Mouse (Mus musculus) fat pad, adult 2 months (tissue): ENCODE results near the gene Otogl.

Experiments
- DNase-seq: peaks from one replicate; pipeline ENCODE4 v3.0.0-alpha.2; 2011; ENCODE audit warnings: low read depth, low spot score; ENCODE audit errors: extremely low read depth

Otogl gene

DNA sequence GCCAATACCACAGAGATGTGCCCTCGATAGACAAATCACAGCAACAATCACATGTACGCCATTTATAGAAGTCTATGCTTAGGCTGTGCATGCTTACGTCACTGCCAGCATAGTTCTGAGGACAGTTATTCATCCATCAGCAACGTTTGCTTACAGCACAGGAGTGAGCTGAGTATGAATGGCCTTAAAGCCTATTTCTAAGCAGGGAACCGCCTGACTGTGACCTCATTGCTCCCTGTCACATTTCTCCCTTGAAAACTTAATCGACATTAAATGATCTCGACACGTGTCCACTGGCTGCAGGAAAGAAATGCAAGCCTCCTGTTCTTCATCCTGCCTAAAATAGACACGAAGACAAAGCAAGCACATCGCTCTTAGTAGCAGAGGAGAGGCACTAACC lies 5.5 kb downstream of the Otogl start:
- no peak for DNase-seq

GRCm38 (mm10) chr10:107905274-107906034 lies 6.5 kb downstream of the Otogl start:
- DNase-seq, result no peak

DNA sequence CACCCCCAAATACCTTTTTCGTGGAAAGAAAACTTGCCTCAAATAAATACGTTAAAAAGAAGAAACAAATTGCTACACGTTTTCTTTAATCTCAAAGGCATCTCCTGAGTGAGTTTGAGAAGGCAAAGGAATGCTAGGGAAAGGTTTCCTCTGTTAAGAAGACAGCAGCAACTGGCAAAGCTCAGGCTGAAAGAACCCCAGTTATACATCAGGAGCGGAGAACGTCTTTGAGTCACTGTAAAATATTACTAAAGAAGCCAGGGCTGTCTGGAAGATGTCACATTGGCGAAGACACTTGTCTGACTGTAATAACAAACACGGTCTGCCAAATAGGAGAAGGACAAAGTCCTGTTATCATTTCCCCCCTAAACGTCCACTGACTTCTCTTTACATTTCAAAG lies 10.0 kb downstream of the Otogl start:
- DNase-seq, result no peak

DNA sequence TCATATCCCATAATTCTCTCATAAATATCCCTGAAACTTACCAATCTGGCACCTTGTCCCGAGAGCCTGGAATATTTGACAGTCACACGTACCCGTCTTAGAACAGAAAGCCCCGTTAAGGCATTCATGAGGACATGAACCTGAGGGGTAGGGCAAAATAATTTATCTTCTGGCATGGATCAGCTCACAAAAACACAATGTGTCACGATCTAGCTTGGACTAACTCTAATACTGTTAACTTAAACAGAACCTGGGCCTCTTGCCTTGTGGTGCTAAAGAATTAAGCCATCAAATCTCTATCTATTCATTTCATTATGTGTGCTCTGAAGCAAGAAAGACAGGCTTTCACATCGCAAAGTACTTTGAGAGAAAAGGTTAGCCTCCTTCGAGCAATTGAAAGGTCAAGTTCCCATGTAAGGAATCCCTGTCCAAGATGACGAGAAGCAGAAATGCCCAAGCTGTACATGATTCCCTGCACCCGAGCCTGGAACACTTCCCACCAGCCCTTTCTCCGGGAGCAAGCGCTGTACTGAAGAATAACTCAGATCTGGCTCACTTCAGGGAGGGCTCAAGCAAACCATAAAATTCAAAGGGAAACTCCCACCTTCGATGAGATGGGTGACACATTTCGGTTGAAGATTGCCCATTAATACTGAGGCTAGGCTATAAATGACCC lies 10.6 kb downstream of the Otogl start:
- no peak for DNase-seq

GRCm38 (mm10) chr10:107899946-107900345 lies 12.0 kb downstream of the Otogl start:
- no peak for DNase-seq

GRCm38 (mm10) chr10:107896158-107896557 lies 15.8 kb downstream of the Otogl start:
- DNase-seq, result no peak

- DNase-seq, result no peak
These were observed 17.0 kb downstream of the Otogl start for GRCm38 (mm10) chr10:107894663-107895581.

GRCm38 (mm10) chr10:107890400-107890799 lies 21.5 kb downstream of the Otogl start:
- no peak for DNase-seq

DNA sequence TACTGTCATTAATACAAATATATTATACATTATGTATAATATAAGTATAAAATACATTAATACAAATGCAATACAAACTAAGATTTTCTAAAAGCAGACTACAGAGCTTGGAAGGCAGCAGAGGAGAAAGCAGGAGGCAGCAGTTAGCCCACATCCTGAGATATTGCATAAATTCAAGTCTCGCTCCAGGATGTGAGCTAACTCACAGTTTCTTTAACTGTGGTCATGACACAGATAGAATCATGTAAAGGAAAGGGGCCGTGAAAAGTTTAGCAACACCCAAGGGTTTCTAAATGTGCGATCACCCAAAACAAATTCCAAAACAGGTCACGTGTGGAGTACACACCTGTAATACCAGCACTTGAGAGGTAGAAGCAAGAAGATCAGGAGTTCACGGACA lies 39.4 kb downstream of the Otogl start:
- no peak for DNase-seq

GRCm38 (mm10) chr10:107872109-107872508 lies 39.8 kb downstream of the Otogl start:
- DNase-seq, result no peak

DNA sequence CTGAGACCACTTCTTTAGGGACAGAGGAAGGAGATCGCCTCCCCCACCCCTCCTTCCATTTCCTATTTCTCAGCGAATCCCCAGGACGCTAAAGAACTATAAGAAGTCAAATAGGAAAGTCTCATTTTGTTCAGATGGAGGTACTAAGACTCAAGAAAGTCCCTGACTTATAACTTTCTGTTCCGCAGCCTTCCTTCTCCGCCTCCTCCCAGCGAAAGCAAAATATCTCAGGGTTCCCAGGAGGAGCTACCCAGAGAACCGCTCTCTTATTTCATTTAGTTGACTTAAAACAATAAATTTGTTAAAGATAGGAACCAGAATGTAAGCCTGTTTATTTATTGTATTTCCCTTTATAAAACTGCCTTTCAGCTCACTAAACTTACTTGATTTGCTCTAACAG lies 41.4 kb downstream of the Otogl start:
- no peak for DNase-seq

DNA sequence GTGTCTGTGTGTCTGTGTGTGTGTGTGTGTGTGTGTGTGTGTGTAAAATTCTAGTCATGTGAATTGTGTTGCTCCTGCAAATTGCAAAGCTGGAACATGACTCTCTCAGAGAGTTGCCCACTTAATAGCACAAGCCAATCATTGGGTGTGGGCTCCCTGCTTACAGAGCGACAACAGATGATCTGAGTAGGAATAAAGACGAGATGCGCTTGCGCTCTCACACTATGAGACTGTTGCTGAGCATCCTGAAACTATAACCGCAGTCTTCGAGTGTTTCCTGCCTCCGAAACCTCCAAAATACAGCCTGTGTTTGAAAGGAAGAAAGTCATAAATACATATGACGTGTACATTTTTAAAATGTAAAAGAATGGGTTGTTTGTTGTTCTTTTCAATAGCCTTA lies 43.0 kb downstream of the Otogl start:
- DNase-seq, result no peak

- DNase-seq, result no peak
These were observed 44.5 kb downstream of the Otogl start for GRCm38 (mm10) chr10:107867414-107867813.

DNA sequence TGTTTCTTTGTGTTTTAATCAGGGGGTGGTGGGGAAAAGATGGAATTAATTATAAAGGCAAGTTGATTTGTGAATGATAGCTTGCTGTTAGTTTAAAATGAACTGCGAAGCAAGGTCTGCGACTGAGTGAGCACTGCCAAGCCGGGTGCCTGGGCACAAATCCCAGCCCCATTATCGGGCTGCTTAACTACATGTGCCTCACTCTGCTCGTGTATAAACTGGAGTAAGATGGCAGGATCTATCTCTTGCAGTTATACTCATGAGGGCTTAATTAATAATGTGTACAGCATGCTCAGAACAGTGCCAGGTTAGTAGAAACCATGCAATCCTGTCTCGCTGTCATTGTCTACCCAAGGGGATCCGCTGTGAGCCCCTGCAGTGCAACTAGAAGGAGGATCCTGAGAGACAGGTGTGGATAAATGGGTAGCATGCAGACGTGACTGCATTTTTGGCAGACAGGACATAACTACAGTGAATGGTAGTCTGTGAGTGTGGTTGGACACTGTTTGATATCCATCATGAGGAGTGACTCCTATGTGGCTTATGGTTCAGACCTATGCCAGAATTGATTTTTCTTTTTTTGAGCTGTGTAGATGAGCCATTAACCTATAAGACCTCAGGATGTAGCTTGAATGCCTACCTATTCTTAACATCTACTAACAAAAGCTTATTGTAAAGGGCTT lies 51.6 kb downstream of the Otogl start:
- DNase-seq, result no peak

DNA sequence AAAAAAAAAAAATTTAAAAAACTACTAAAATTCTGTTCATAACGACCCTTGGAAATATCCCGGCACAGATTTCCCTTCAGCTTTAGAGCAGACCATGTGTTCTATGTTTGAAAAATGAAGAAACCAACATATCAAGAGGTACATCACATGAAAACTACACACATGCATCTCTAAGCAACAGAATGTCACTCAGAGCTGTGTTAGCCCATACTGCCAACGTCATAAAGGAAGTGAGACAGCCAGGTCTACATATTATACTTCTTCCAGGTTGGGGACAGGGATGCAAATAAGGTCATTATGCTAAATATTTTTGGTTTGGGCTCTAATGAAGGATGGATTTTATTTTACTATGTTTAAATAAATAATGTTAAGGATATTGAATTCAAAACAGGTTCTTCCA lies 52.7 kb downstream of the Otogl start:
- DNase-seq, result no peak

DNA sequence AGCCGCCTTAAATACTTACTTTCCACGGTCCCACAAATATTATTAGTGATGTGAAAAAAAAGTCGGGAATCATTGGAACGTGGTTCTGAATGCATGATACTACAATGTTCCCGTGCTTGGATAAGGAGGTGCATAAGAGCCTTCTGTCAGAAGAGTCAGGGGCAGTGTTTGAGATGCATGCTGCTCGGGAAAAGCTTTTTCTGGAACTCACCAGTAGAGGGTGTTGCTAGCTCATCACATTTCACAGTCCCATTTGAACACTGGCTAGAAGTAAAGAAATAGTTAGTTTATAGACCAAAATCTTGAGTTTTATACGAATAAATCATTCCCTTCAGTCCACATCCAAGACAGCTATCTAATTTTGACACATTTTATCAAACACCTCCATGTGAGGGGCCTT lies 53.2 kb downstream of the Otogl start:
- no peak for DNase-seq

DNA sequence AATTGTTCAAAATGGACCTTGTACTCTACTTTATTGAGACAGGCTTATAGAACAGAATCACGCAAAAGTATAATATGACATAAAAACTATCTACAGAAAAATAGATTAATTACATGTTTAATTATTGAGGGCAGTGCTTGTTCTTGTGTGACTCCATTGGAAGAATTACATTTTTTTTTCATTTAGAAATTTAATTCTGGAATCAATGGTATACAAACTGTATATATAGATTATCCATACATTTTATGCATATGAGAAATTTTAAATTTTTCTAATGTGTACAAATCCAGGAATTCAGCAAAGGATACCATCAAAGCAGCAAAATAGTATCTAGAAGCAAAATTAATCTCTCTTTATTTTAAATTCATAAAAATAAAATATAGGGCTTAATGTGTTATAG lies 67.0 kb downstream of the Otogl start:
- no peak for DNase-seq

DNA sequence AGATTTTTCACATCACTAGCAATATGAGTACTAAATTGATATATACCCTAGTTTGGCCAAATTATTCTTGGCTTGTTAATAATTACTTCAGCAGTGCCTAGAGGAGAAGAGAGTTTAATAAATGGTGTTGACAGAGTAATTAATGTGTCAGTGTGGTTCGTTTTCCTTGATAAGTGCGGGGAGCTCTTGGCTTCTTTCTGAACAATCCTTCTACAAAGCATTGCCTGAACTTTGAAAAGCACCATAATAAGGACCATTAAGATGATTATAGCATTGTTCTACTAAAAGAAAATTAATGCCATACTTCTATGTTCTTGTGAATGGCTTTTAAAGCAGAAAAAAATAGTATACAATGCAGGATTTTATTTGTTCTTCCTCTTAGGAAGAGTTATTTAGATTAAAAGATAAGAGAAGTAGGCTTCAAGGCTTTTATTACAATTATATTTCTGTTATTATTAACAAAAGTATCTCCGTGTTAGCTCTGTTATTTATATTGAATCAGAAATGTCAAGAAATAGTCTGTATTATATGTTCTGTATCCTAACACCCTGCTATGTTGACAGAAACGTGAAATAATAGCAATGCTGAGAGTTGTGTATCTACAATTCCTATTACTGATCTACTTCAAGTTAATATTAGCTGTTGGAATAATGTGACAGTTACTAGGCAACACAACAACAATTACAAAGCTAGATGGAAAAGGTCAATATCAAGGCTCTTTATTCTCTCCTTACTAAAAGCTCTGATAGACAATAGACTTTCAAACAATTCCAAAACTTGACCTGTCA lies 77.3 kb downstream of the Otogl start:
- DNase-seq, result no peak

GRCm38 (mm10) chr10:107829151-107829550 lies 82.8 kb downstream of the Otogl start:
- no peak for DNase-seq

DNA sequence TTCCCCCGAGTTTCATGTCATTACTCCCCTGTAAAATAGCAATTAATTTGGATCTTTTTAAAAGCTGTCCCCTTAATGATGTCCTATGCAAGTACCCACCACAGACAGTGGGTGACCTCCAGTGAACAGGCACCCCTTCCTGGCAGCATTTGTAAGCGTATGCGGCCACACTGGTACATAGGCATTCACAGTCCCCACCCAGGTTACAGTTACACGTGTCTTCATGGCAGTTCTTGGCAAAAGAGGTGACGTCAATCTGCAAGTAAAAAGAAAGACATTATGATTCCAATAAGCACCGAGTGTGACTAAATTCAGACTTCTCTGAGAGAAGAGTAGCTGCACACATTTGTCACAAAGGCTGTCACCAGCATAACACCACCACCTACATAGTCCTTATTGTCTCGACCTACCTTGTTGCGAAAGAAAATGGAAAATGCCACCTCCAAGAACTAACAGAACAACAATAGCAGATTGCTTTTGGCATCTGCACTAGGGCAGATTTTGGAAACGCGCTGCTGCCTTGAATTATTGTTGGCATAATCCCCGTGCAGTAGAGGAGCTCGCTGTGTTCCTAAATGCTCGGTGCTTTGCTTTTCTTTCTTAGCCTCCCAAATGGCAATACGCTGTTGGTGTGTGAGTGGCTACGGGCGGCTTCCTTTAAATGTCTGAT lies 98.0 kb downstream of the Otogl start:
- DNase-seq, result peak; percentile 80
